Mouse (Mus musculus) lung, embryonic 14.5 days (tissue): ENCODE results near the gene Zdhhc7. TPM values are rescaled to one million over a fixed set of nuclear protein-coding genes. Genes with fewer than 3 reads are reported as not detected.
A peak's percentile ranks its signal among the peaks of the same experiment; 100 is the strongest.

Experiments used
- ATAC-seq: fragments of 200-750 bp; cut with Nextera tagmentation; 2 replicates; pipeline ENCODE4 v1.8.0; 2017; ENCODE audit warnings: mild to moderate bottlenecking, moderate TSS enrichment, moderate library complexity; ENCODE audit not compliant: insufficient read depth
- DNase-seq: peaks from one replicate; pipeline ENCODE4 v3.0.0-alpha.2; 2015
- H3K27ac ChIP-seq: fragments of 300-500 bp; sonication (generic); 2 replicates; pipeline ENCODE4 v1.5.1; 2014; ENCODE audit warnings: low read depth, mild to moderate bottlenecking, moderate library complexity
- H3K27me3 ChIP-seq: fragments of 300-500 bp; sonication (generic); 2 replicates; pipeline ENCODE4 v1.6.1; 2014; ENCODE audit warnings: low read length, control low read depth; ENCODE audit not compliant: insufficient read depth
- H3K36me3 ChIP-seq: fragments of 300-500 bp; sonication (generic); 2 replicates; pipeline ENCODE4 v1.6.1; 2014; ENCODE audit warnings: control low read depth; ENCODE audit not compliant: insufficient read depth
- H3K4me1 ChIP-seq: fragments of 300-500 bp; sonication (generic); 2 replicates; pipeline ENCODE4 v1.6.1; 2014; ENCODE audit warnings: antibody characterized with exemption, control low read depth; ENCODE audit not compliant: insufficient read depth
- H3K4me2 ChIP-seq: fragments of 300-500 bp; sonication (generic); 2 replicates; pipeline ENCODE4 v1.6.1; 2014; ENCODE audit warnings: mild to moderate bottlenecking
- H3K4me3 ChIP-seq: fragments of 300-500 bp; sonication (generic); 2 replicates; pipeline ENCODE4 v1.5.1; 2014; ENCODE audit warnings: low read depth, low read length
- H3K9ac ChIP-seq: fragments of 300-500 bp; sonication (generic); 2 replicates; pipeline ENCODE4 v1.6.1; 2014
- H3K9me3 ChIP-seq: fragments of 300-500 bp; sonication (generic); 2 replicates; pipeline ENCODE4 v1.6.1; 2016; ENCODE audit warnings: low read depth, low read length, control low read depth
- CTCF ChIP-seq: IDR thresholded peaks from 2 replicates; pipeline ENCODE4 v1.5.1; 2016; ENCODE audit warnings: antibody characterized with exemption, low read depth
- WGBS: fragments of 180-500 bp; shearing (Covaris S2); extraction: QIAGEN DNeasy Blood & Tissue Kit; methylation state at CpG from one replicate; pipeline ENCODE4 v1.1.7; 2014; 5-methylcytosine and 5-hydroxymethylcytosine counted together
- polyA plus RNA-seq: library from polyadenylated mRNA; unstranded; fragments of >200 nt; fragmentation: Nextera tagmentation; extraction: Ambion mirVana; gene quantifications from 2 replicates; pipeline ENCODE4 v1.2.1, GENCODE M21; 2014

Gene Zdhhc7
- polyA plus RNA-seq, 1 experiment from 2014 or later: 37.5 TPM

DNA sequence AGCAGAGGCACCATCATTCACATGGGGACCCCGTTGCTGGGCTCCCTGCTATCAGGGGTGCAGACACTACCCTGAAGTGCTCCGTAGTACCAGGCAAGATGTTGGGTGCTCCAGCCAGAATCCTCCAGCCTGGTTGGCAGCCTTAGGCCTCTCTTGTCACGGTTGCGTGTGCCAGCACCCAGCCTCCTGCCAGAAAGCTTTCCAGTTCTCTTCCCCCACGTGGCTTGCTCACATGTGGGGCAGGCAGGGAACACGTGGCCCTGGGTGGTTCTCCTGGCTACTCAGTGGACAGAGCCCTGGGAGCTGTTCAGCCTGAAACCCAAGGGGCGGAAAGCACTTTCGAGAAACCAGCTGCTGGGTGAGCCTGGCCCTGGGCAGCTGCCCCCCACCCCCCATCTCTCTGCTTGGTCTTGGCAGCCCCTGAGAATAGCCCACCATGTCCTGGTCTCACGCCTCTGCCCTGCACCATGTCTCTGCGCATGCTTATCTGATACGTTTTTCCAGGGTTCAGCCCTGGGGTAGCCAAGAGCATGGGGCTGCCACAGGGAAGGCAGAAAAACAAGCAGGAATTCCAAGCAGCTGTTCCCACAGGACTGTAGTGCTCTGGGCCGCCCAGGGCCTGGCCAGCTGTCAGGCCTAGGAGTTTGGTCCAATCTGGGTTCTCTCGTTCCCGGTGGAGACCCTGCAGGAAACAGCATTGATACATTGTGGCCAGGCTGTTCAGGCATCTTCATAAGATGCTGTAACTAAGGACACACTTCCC is 54.8 kb downstream of the Zdhhc7 start:
- peak; percentile 69 for ATAC-seq

GRCm38 (mm10) chr8:120045471-120045870 is 55.8 kb downstream of the Zdhhc7 start:
- Histone ChIP-seq H3K9me3 (no peaks in the 10 kb centered on the region), H3K4me2 (no peak overlapping the region), H3K36me3 (no peaks in the 10 kb centered on the region), H3K27ac (no peak overlapping the region), H3K4me1 (no peaks in the 10 kb centered on the region; the same call in 1 of the 2 replicates), H3K9ac (no peak overlapping the region), H3K4me3 (no peak overlapping the region), H3K27me3 (no peaks in the 10 kb centered on the region)
- no peak for TF ChIP-seq CTCF
- DNase-seq: peak; percentile 55
- 0 out of 2 replicates have a peak, but pooled peaks have one; percentile 18 for ATAC-seq
- WGBS: 32% methylated on average over 5 of the region's 5 CpGs

More for the DNA sequence above, 54.8 kb downstream of the Zdhhc7 start:
- H3K9ac ChIP-seq: no peak overlapping the region
- DNase-seq: peak; percentile 62
- H3K36me3 ChIP-seq: no peaks in the 10 kb centered on the region
- peak overlapping the region; percentile 67; the same call in 1 of the 2 replicates for H3K27ac ChIP-seq
- H3K4me1 ChIP-seq: no peaks in the 10 kb centered on the region; the same call in 1 of the 2 replicates
- TF ChIP-seq CTCF: no peak
- H3K4me3 ChIP-seq: no peak overlapping the region
- H3K27me3 ChIP-seq: no peaks in the 10 kb centered on the region
- H3K4me2 ChIP-seq: no peak overlapping the region
- H3K9me3 ChIP-seq: no peaks in the 10 kb centered on the region
- 48% methylated on average over 14 of the region's 14 CpGs for WGBS

DNA sequence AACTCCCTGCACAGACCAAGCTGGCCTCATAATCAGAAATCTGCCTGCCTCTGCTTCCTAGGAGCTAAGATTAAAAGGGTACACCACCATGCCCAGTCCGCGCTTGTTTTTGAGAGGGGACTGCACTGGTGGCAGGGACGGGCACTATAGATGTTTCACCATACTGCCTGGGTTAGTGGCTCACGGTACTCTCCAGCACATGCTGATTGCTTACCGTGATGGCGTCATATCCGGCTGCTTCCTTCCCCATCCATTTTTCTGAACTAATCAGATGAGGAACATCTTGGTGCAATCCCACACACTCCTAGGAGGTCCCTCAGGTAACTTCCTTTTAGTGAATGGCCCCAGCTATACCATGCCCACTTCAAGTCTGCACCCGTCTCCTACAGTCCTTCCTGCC is 56.4 kb downstream of the Zdhhc7 start:
- Histone ChIP-seq H3K27me3 (no peaks in the 10 kb centered on the region), H3K4me1 (no peaks in the 10 kb centered on the region; the same call in 1 of the 2 replicates), H3K4me2 (no peak overlapping the region), H3K4me3 (no peak overlapping the region), H3K27ac (no peak overlapping the region), H3K36me3 (no peaks in the 10 kb centered on the region), H3K9ac (no peak overlapping the region), H3K9me3 (no peaks in the 10 kb centered on the region)
- no peak for TF ChIP-seq CTCF
- DNase-seq (no peak), ATAC-seq (no peak)
- 92% methylated on average over 8 of the region's 8 CpGs for WGBS

DNA sequence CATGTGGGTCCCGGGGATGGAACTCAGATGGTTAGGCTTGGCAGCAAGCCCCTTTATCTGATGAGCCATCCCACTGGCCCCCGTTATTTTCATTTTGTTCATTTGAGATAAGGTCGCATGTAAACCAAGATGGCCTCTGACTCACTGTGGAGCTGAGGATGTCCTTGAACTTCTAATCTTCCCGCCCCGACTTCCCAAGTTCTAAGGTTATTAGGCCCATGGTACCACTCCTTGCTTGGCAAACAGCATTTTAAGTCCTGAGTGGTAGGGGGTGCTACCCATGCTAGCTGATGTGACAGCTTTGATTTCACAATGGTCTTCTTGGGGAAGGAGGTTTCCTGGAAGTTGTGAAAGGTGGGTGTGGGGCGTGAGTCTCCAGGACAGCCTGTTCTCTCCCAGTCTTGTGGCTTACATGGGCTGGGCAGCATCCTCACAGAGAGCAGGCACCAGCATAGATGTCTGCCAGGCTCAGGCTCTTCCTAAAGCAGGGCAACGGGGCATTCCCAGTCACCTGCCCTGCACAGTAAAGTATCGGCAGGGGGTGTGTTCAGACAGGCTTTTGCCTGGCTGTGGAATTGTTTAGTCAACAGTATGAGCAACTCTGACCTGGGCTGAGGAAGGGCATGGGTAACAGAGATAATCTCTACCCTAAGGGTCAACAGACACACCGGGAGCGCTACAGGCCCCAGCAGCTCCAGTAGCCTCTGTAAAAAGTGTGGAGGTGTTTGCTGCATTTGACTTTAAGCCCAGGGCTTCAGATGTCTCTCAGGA is 58.6 kb downstream of the Zdhhc7 start:
- 63% methylated on average over 10 of the region's 10 CpGs for WGBS
- ATAC-seq (no peak), DNase-seq (no peak)
- Histone ChIP-seq H3K27ac (no peak overlapping the region), H3K9ac (no peak overlapping the region), H3K4me3 (no peak overlapping the region), H3K27me3 (no peaks in the 10 kb centered on the region), H3K9me3 (no peaks in the 10 kb centered on the region), H3K4me1 (no peaks in the 10 kb centered on the region; the same call in 1 of the 2 replicates), H3K4me2 (no peak overlapping the region), H3K36me3 (no peaks in the 10 kb centered on the region)
- no peak for TF ChIP-seq CTCF

DNA sequence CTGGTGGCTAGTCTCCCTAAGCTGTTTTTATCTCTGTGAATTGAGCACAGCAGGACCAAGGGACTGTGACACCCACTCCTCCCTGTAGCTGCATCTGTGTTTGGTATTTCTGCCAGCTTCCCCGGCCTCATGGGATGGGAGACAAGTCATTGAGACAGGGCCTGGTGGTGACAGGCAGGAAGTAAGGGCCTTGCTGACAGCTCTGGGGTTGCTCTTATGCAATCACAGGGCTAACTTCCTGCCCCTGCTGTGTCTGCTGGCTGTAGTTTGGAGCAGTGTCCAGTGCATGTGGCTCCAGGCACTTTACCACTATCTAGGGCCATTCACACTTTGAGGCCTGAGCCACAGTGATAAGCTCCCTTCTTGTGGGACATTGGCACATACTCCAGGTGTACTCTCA is 60.4 kb downstream of the Zdhhc7 start:
- no peak overlapping the region for H3K4me3 ChIP-seq
- H3K9ac ChIP-seq: no peak overlapping the region
- no peaks in the 10 kb centered on the region for H3K4me1 ChIP-seq
- H3K27ac ChIP-seq: no peak overlapping the region
- peak; percentile 7; the same call in 1 of the 2 replicates for TF ChIP-seq CTCF
- no peak overlapping the region for H3K4me2 ChIP-seq
- peak; percentile 55; the same call in 1 of the 2 replicates for ATAC-seq
- no peaks in the 10 kb centered on the region for H3K36me3 ChIP-seq
- WGBS: 48% methylated on average over 1 of the region's 1 CpGs
- H3K27me3 ChIP-seq: no peaks in the 10 kb centered on the region
- DNase-seq: peak; percentile 67
- H3K9me3 ChIP-seq: no peaks in the 10 kb centered on the region

GRCm38 (mm10) chr8:120039313-120039919 is 61.9 kb downstream of the Zdhhc7 start:
- Histone ChIP-seq H3K4me1 (no peaks in the 10 kb centered on the region), H3K36me3 (no peaks in the 10 kb centered on the region)

More at GRCm38 (mm10) chr8:120039313-120039919, 61.9 kb downstream of the Zdhhc7 start:
- Histone ChIP-seq H3K9me3 (no peaks in the 10 kb centered on the region), H3K4me3 (no peak overlapping the region), H3K4me2 (no peak overlapping the region), H3K9ac (no peak overlapping the region), H3K27ac (no peak overlapping the region), H3K27me3 (no peaks in the 10 kb centered on the region)
- DNase-seq: no peak
- no peak for ATAC-seq
- 67% methylated on average over 11 of the region's 11 CpGs for WGBS
- no peak for TF ChIP-seq CTCF
